Mouse (Mus musculus) urinary bladder, adult 2 months (tissue): Measurements from ENCODE around the gene Gmeb1. TPM values are rescaled to one million over a fixed set of nuclear protein-coding genes. Genes with fewer than 3 reads are reported as not detected.

Experiments used
- DNase-seq: peaks from one replicate; pipeline ENCODE4 v3.0.0; 2022; ENCODE audit warnings: low spot score
- polyA plus RNA-seq: library from polyadenylated mRNA; depleted of rRNA; stranded (reverse); fragments of >200 nt; gene quantifications from 2 replicates; pipeline ENCODE4 v1.2.3, GENCODE M21; 2012

Gmeb1 gene
- polyA plus RNA-seq, 1 experiment = 9.7 TPM

DNA sequence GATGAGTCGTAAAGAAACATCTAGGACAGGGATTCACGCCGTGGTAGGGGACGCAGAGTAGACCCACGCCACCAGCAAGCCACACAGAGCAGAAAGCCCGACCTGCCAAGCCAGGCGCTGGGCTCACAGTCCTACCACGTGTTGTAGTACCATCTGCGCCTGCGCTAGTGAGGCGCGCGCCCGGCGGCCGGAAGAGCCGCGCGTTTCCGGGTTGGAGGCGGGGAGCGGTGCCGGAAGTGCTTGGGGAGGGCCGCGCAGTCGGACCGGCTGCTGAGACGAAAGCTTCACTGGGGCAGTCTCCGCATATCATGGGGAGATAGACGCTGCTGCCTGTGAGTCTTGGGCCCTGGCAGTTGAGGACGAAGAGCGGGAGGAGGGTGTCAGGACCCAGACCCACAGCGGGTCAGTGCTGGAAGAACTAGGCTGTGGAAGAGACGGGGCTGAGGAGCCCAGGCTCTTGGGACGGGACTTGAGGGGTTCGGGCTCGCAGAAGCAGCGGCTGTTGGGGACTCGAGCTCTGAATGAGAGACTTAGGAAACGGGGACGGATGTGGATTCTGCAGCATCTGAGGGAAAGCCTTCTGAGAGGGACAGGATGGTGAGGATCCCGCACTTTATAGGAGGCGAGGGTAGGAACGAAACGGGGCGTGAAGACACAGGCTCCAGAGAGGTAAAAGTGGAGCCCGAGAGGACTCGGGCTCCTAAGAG is 12.9 kb upstream of the Gmeb1 start, which contains the start of gene Taf12:
Gene Taf12, plus strand, starts transcription at position 220 of the 707 bp plus-strand sequence.
- peak; percentile 86 for DNase-seq

DNA sequence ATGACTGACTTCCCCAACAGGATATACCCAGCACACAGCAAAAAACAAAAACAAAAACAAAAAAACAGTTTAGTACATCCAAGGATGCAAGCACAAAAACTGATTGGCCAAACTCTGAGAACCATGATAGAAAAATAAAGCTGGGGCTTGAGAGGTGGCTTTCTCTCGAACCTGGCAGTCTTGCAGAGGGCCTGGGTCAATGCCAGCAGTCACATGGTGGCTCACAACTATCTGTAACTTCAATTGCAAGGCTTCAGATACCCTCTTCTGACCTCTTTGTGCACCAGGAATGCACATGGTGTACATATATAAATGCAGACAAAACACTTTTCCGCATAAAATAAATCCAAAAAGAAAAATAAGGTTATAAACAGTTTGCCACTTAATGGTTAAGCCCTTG is 11.8 kb upstream of the Gmeb1 start:
- no peak for DNase-seq

DNA sequence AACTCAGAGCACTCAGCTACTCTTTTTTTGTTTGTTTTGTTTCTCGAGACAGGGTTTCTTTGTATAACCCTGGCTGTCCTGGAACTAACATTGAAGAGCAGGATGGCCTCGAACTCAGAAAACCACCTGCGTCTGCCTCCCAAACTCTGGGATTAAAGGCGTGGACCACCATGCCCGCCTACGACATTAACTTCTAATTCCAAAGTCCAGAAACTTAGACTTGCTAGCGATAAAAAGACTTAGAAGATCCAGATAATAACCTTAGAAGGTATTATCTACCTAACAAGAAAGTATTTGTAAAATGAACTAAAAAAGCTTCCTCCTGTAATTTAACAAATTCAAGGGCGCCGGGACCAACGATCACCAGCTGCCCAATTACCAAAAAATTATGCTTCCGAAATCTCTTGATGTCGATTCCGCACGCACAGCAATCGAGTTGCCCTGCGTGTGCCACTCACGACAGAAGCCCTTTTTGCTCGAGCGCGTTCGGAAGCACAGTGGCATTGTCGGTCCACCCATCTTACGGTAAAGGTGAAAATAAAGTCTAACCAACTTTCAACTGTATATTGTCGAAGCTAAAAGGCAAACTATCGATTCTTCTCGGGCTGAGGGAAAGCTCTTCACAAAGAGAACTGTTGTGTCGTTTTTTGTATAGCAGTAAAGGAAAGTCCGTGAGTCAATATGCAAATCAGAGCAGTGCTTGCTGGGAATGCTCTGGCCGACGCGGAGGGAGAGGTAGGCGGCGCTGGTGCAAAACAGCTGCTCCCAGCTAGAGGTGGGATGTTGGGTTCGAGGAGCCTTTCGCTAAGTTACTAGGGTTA is 8.5 kb upstream of the Gmeb1 start:
- DNase-seq = peak; percentile 71

DNA sequence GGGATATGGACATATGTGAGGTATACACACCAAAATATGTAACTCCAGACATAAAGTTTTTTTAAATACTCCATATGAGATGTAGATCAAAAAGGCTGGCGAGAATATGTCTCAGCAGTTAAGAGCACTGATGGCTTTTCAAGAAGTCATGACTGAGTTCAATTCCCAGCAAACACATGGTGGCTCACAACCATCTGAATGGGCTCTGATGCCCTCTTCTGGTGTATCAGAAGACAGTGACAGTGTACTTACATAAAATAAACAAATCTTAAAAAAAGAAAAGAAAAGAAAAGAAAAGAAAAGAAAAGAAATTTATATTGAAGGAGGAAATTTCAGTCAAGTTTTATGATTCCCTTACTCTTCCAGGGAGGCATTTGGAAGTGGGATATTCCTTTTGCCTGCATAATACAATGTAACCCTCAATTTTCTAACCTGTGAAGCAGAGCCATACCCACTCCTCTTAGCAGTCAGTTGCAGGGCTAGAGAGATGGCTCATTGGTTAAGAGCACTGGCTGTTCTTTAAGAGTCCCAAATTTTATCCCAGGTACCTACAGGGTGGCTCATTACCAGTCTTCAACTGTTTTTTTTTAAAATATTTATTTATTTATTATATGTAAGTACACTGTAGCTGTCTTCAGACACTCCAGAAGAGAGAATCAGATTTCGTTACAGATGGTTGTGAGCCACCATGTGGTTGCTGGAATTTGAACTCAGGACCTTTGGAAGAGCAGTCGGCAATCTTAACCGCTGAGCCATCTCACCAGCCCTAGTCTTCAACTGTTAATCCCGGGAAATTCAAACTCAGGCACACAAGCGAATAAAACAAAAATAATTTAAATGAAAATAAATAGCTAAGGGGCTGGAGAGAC is 7.7 kb upstream of the Gmeb1 start:
- DNase-seq = no peak

DNA sequence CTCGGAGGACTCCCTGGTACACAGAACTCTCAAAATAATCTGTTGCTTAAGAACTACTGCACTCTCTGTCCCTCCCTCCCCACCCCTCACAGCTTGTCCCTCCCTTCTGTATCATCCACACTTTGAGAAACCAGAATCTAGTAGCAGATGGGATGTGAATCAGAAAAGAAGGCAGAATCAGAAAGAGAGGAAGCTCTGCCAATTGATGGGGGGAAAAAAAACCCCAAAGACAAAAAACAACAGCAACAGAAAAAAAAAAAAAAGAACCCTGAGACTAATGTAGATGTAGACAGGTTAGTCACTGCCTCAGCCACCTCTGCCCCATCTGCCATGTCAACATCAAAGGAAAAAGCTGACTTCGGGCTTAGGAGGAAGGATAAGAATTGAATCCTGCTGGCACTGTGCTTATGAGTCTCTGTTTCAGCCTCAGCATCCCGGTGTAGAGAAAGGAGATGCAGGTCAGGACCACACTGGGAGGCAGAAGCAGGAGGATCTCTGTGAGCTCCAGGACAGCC is 5.5 kb upstream of the Gmeb1 start:
- no peak for DNase-seq

DNA sequence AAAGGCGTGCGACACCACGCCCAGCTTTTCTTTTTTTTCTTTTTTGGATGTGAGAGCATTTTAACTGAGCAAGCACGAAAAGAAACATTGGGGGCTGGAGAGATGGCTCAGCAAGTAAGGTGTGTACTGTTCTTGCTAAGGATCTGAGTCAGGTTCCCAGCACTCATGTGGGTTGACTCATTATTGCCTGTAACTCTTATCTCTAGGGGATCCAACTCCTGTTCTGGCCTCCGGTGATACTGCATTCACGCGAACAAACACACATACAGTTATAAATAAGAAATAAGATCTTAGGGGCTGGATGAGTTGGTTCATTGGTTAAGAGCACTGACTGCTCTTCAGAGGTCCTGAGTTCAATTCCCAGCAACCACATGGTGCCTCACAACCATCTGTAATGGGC is 1.9 kb upstream of the Gmeb1 start:
- DNase-seq = no peak

DNA sequence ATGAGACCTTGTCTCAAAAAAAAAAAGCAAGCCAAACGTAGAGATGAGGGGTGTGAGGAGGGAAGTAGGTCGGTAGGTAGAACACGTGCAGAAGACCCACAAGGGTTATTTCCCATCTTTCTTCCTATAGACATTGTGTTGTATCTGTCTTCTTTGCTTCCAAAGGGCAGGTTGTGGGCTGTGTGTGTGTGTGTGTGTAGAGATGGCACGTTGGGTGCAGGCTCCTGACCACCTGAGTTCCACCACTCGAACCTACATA is 885 bp upstream of the Gmeb1 start:
- DNase-seq = no peak

DNA sequence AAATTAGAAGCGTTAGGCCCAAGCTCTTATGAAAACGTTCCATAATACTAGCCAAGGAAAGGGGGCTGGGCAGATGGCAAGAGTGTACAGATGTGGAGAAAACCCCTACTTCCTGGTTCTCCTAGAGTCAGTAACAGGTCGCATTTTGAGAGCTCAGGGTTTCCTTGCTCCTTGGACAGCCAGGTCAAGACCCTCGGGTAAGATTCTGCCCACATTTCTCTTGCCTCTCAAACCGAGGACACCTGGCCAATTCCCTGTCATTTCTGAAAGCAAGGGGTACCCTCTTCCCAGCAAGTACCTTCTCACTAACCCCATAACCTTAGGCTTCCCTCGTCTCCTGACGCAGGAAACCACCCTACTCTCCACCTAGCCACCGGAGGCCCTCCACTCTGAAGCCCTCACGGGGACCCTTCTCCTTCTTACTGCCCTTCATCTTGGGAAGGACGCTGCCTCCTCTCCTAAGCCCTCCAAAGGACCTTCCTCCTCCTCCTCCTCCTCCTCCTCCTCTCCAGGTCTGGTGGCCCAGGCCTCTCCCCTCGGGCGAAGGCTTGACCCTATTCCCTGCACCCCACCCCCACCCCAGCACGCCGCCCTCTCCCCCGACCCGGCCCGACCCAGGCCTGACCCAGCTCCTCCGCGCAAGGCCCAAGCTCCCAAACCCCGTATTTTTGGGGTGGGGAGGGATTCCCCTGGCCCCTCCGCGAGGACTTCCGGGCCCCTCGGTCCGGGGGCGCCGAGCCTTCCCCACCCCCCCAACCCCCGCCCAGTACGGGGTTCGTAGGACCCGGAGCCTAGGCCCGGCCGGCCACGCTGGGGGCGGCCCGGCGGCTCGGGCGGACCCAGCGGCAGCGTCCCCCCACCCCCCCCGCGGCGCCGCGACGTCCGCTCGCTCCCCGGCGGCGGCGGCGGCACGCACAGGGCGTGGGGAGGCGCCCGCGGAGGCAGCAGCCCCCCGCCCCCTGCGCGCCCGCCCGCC is 710 bp downstream of the Gmeb1 start:
- DNase-seq = peak; percentile 58

DNA sequence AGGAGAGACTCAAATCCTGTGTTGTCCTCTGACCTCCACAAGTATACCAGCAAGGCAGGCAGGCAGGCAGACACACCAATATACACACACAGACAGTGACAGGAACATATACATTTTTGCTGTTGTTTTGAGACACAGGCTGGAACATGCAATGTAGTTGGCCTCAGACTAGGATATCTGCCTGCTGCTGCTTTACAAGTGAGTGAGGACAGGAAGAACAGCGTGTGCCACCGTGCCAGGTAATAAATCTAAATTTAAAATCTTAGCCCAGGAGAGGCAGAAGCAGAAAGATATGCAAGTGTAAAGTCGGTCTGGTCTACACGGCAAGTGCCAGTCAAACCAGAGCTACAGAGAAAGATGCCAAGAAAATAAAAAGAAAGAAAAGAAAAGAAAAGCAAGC is 2.2 kb downstream of the Gmeb1 start:
- no peak for DNase-seq

DNA sequence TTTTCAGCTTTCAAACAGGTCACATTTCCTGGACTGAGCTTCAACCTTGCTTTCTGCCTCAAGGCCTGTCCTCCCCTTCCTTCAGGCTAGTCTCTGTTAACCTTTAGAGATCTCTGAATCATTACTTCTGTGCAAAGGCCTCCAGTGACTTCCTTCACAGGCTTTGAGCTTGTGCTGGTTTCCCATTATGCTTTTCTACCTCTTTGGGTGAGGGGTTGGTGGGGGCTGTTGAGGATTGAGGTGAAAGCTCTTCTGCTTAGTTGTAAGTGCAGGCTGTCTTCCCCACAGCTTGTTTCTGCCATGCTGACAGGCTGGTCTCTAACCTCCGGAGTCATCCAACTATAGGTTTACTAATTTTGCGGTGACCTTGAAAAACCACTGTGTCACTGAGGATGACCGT is 5.0 kb downstream of the Gmeb1 start:
- no peak for DNase-seq

DNA sequence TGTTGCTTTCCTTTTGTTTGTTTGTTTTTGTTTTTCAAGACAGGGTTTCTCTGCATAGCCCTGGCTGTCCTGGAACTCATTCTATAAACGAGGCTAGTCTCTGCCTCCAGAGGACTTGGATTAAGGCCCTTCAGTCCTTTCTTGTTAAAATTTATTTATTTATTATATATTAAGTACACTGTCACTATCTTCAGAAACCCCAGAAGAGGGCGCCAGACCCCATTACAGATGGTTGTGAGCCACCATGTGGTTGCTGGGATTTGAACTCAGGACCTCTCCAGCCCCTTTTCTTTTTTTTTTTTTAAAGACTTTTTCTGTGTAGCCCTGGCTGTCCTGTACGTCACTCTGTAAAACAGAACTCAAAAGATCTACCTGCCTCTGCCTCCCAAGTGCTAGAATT is 6.4 kb downstream of the Gmeb1 start:
- no peak for DNase-seq

DNA sequence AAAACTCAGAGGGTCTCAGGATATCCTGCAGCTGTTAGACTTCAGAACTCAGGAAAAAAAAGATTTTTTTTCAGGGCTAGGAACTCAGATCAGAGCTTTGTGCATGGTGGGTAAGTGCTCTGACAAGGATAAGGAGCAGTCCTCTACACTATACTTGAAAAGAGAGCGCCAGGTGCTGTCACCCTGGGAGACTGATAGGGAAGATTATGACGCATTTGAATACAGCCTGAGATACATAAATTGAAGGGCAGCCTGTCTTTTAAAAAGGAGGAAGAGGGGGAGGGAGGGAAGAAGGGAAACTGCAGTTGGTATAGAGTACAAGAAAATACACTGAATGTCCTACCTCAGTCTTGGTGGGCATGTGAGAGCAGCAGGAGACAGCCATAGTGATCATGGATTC is 7.8 kb downstream of the Gmeb1 start:
- DNase-seq = no peak

DNA sequence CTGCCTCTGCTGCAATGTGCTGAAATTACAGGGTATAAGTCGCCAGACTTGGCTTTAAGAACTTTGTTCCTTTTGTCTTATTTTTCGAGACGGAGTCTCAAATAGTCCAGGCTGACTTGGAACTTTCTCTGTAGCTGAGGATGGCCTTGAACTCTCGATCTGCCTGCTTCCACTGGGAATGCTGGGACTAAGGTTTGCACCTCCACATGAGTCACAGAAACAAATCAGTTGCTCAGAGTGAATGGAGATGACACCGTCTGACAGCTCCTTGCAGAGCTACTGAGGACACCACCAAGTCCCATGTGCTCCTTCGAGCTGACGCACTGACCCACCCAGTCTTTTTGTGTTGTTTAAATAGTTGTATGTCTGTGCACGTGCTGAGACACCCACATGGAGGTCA is 8.3 kb downstream of the Gmeb1 start:
- no peak for DNase-seq

DNA sequence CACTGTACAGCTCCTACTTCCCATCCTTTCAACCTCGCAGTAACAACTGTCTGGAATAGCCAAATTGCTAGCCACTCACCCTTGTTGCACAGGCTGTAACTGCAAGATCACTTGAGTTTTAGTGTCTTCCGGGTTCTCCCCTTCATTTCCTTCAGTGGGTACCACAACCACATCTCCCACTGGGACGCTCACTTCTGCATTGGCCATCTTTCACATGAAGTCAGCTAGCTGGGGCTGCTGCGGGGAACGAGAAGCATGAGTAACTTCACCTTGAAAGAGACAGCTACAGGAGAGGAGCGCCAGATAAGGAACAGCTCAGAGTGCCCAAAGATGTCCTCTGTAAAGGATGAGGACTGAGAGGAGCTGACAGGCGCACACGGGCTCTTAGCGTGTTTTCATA is 9.8 kb downstream of the Gmeb1 start:
- DNase-seq = no peak

DNA sequence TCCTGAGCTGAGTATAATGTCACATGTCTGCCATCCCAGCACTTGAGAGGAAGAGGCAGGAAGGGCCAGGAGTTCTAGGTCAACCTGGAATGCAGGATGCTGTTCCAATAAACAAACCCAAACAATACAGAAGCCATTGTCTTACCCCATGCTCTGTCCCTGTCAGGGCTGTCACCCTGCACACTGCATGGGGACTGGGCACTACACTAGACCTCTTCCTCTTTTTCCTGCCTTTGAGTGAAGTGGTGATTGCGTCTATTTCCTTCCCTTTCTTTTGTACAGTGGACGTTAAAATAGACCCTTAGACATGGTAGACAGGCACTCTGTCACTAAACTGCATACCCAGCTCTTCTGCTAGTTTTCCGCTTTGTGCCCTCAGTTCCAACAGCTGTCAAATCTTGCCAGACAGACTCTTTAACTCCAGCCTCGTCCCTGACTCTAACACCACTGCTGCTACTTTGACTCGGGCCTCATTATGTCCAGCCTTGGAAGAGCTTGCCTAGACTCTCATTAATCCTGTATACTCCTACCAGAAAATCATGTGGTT is 13.9 kb downstream of the Gmeb1 start:
- DNase-seq = no peak

DNA sequence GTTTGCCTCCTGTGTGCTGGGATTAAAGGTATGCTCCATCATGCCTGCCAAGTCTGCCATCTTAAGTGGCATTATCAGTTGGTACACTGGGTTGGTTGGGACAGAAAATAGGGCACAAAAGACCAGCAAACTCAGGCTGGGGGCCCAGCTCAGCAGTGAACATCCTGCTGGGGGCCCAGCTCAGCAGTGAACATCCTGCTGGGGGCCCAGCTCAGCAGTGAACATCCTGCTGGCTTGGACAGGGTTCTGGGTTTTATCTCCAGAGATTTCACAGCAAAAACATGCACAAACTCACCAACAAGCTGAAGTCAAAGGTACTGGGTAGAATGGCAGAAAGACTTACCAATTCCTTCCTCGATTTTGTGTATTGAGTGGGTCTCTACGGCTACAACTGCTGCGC is 15.8 kb downstream of the Gmeb1 start:
- DNase-seq = no peak

DNA sequence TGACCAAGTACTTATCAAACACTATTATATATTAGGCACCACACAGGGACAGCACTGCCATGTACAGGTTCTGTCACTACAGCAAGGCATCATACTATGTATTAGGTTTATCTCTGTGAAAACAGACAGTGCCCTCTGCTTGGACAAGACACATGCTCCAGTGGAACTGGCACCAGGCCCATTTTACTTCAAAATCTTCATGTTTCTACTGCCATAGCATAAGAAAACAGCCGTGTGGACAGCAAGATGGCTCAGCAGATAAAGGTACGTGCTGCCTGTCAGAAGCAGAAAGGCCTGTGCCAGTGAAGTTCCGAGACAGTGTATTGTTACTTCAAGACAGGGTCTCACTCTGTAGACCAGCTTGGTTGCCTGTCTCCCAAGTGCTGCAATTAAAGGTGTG is 20.2 kb downstream of the Gmeb1 start:
- DNase-seq = no peak

DNA sequence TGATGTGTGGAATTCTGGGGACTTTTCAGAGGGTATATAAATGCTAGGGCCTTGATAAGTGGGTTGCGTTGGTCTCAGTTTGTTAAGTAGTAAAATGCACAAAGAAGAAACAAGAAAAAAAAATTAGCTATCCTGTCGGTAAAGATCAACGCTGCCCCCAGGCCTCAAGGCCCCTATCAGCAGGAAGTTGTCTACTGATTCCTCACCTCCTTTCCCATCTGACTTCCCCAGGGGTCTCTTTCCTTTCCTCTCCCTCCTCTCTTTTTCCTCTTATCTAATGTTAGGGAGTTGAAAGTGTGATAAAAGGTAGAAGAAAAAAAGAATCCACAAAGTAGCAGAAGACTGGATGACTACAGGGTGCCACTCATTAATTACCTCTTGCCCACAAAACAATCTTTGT is 21.0 kb downstream of the Gmeb1 start:
- DNase-seq = no peak

DNA sequence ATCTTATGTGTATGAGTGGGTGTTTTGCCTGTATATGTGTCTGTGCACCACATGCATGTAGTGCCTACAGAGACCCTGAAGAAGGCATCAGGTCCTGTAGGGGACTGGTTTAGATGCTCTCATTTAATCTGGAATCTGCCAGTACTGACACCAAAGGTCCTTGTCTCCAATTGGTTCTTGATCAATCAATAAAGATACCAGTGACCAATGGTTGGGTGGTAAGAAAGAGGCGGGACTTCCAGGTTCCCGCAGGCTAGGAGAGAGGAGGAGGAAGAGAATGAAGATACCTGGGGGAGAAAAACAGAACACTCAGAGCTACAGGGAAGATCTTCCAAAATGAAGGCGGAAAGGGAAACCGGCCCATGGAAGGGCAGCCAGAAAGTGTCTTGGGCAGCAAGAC is 23.0 kb downstream of the Gmeb1 start:
- no peak for DNase-seq

DNA sequence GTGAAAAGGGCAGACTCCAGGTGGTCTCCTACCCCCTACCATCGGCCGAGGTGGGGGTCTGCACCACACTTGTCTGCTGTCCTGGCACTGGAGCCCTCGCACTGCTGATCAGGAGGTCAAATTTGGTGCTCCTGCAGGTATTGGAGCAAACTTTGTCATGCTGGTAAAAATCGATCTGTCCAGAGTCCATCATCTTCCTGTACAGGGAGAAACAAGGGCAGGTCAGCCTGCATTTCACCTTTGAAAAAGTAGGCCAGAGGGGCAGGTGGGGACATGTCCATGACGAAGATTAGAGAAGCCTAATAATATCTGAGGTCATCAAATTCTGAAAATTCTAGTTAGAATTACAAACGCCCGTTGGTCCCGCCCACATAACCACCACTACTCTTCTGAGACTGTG is 26.7 kb downstream of the Gmeb1 start:
- DNase-seq = no peak

DNA sequence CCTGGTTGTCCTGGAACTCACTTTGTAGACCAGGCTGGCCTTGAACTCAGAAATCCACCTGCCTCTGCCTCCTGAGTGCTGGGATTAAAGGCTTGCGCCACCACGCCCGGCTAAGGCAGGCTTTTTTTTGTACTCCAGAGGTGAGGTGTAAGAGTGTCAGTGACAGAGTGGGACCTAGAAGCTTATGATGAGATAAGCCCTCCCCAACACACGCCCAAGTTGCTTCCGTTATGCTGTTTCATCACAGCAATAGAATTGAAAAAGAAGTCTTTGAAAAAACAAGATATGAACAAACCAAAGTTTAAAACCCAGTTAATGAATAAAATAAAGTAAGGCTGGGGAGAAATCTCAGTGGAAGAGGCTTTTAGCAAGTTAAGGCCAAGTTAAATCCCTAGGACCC is 31.0 kb downstream of the Gmeb1 start:
- DNase-seq = no peak
